Mouse (Mus musculus) adrenal gland (tissue): ENCODE measurements around the gene Gm5930.
"Not testable (repeated sequence)": the region's sequence is repeated elsewhere in the genome, so short reads cannot be mapped to it uniquely, and the experiment has no call there.

Experiments
- intact Hi-C: fragments of 180-260 bp; cut with DNase I; formaldehyde crosslinking; loops from one replicate; pipeline ENCODE4 v1.15.1; 2025
- long read RNA-seq, 2 experiments: library from polyadenylated mRNA; unstranded; transcript quantifications; one replicate each; pipeline ENCODE4 v2.0.0; 2020; ENCODE audit warnings: borderline replicate concordance in 1 of 2; ENCODE audit not compliant: insufficient replicate concordance in 1 of 2

Gm5930 gene
- long read RNA-seq, experiment 1, result 0 reads
- long read RNA-seq, experiment 2, result 0 reads

DNA sequence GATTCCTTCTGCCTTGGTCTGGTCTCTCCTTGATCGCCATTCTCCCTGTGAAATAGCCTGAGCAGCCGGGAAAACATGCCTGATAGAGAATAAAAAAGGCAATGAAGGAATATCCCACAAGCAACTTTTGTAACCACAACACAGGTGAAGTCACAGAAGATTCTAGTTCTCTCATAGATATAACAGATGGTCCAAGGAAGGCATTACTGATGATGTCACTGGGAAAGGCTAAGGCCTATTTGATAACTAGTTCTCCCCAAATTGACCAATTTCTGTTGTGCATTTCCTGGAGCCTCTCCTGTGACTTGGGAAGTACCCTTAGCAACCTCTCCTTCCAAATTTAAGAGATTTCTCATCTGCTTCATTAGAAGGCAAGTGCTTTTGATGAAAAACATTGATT, at the start of gene Gm5930:
Gene Gm5930 (minus strand): TSS at position 101 of the 400 bp plus-strand sequence.
- intact Hi-C loops, result not testable (repeated sequence)

DNA sequence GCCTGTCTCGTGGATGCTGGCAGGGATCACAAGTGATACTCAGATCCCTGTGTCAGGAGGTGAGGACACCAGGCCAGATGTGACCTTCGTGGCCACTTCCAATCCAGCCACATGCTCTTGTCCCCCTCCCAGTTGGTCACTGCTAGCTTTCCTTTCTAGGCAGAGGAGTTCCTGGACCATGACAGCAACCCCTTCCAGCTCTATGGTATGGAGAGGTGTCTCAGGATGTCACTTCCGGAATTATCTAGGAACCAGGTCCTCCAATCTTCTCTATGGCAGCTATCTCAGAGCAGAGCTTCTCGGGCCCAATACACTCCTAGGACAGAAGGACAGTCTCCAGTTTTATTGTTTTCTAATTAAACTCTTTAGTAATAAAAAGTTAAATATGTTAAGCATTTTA, 45.8 kb upstream of the Gm5930 start:
- intact Hi-C loops, result not testable (repeated sequence)

DNA sequence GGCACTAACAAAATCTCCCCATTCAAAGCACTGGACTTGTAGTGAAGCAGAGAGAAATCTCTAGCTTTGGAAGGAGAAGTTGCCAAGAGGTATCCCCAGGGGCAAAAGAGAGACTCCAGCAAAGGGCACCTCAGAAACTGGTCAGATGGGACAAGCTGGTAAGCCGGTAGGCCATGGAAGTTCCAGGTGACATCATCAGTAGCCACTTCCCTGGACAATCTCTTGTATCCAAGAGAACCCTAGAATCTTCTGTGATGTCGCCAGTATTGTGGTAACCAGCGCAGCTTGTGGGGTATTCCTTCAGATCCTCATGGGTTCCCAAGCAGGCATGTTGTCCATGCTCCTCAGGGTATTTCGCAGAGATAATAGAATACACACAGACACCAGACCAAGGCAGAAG, 26.7 kb upstream of the Gm5930 start, which contains the start of gene Gm8229:
Gene Gm8229 (plus strand): TSS at position 301 of the 400 bp plus-strand sequence.
- intact Hi-C loops, result not testable (repeated sequence)

DNA sequence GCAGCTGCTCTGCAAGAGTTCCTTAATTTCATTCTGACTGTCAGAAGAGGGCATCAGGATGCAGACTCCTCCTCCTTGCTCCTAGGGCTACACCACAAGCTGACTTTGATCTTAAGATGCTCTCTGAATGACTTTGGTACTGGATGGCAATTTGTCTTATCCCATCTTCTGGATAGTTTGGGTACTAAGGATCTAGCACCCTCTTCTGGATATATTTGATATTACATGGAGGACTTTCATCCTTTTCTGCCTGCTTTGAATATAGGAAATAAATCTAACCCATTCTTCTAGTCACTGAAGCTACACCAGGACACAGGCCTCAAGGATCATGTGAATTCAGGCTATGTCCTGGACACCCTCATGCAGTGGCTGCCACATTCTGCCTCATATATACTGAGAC, 23.9 kb upstream of the Gm5930 start:
- intact Hi-C loops, result not testable (repeated sequence)

DNA sequence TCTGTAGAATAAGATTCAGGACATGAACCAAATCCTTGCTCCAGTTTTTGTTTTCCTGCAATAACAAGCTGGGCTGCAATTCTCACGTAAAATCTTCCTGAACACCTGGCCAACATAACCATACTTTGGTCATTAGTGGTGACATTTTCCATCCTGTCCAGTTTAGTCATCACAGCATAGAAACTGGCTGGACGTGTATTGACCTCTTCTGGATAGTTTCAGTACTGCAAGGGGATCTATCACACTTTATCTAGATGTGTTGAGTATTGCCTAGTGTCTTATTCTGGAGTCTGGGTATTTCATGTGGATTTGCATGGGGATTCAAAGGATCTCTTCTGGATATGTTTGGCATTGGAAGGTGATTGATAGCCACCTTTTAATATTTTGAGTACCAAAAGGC, 23.0 kb upstream of the Gm5930 start:
- intact Hi-C loops, result not testable (repeated sequence)

DNA sequence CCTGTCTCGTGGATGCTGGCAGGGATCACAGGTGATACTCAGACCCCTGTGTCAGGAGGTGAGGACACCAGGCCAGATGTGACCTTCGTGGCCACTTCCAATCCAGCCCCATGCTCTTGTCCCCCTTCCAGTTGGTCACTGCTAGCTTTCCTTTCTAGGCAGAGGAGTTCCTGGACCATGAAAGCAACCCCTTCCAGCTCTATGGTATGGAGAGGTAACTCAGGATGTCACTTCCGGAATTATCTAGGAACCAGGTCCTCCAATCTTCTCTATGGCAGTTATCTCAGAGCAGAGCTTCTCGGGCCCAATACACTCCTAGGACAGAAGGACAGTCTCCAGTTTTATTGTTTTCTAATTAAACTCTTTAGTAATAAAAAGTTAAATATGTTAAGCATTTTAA, 26.3 kb downstream of the Gm5930 start:
- intact Hi-C loops, result not testable (repeated sequence)

DNA sequence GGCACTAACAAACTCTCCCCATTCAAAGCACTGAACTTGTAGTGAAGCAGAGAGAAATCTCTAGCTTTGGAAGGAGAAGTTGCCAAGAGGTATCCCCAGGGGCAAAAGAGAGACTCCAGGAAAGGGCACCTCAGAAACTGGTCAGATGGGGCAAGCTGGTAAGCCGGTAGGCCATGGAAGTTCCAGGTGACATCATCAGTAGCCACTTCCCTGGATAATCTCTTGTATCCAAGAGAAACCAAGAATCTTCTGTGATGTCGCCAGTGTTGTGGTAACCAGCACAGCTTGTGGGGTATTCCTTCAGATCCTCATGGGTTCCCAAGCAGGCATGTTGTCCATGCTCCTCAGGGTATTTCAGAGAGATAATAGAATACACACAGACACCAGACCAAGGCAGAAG, 53.1 kb downstream of the Gm5930 start, which contains the start of gene Gm8220:
Gene Gm8220 (plus strand): TSS at position 301 of the 400 bp plus-strand sequence.
- intact Hi-C loops, result not testable (repeated sequence)
